Mouse (Mus musculus) heart, embryonic 16.5 days (tissue): ENCODE measurements around the gene Sgca. TPM values are rescaled to one million over a fixed set of nuclear protein-coding genes. Genes with fewer than 3 reads are reported as not detected.

Source experiments
- polyA plus RNA-seq: library from polyadenylated mRNA; unstranded; fragments of >200 nt; fragmentation: Nextera tagmentation; extraction: Ambion mirVana; gene quantifications from 2 replicates; pipeline ENCODE4 v1.2.1, GENCODE M21; 2015

The Sgca gene
- polyA plus RNA-seq, 1 experiment from 2014 or later, result 29.4 TPM

Other genes with a start within 250 kb of the Sgca start
- 0.39 TPM in 1 of 2 replicates, not detected in the other for gene Cdc34b, start 234.5 kb downstream of the Sgca start, polyA plus RNA-seq
- 0.07 TPM in 1 of 2 replicates, not detected in the other for gene Tmem92, start 193.6 kb downstream of the Sgca start, polyA plus RNA-seq
- gene Col1a1, start 40.1 kb downstream of the Sgca start, polyA plus RNA-seq, result 669 and 799 TPM in 2 replicates
- gene Hils1, start 8.7 kb downstream of the Sgca start, polyA plus RNA-seq, result 0.33 TPM in 1 of 2 replicates, not detected in the other
- gene Ppp1r9b, start 14.7 kb upstream of the Sgca start, polyA plus RNA-seq, result 5.8 and 6.4 TPM in 2 replicates
- gene Samd14, start 33.6 kb upstream of the Sgca start, polyA plus RNA-seq, result 8.6 and 9.0 TPM in 2 replicates
- gene Pdk2, start 65.0 kb upstream of the Sgca start, polyA plus RNA-seq, result 141 and 148 TPM in 2 replicates
- gene Itga3, start 100.5 kb upstream of the Sgca start, polyA plus RNA-seq, result 9.6 and 11.5 TPM in 2 replicates
- 0.07 and 0.11 TPM in 2 replicates for gene Dlx3, start 143.8 kb upstream of the Sgca start, polyA plus RNA-seq
- gene Dlx4, start 169.9 kb upstream of the Sgca start, polyA plus RNA-seq, result 0.09 and 0.17 TPM in 2 replicates